Mouse (Mus musculus) megakaryocyte, embryonic 14.5 days (primary cell): Measurements from ENCODE around the gene Zcchc10.

Source experiments
- FLI1 ChIP-seq: IDR thresholded peaks from 2 replicates; pipeline ENCODE4 v1.6.1; 2012; ENCODE audit warnings: low read length, inconsistent platforms, mixed read lengths
- GATA1 ChIP-seq: IDR thresholded peaks from 3 replicates; pipeline ENCODE4 v1.6.1; 2012; ENCODE audit warnings: mixed read lengths, low read length, inconsistent platforms, borderline replicate concordance

DNA sequence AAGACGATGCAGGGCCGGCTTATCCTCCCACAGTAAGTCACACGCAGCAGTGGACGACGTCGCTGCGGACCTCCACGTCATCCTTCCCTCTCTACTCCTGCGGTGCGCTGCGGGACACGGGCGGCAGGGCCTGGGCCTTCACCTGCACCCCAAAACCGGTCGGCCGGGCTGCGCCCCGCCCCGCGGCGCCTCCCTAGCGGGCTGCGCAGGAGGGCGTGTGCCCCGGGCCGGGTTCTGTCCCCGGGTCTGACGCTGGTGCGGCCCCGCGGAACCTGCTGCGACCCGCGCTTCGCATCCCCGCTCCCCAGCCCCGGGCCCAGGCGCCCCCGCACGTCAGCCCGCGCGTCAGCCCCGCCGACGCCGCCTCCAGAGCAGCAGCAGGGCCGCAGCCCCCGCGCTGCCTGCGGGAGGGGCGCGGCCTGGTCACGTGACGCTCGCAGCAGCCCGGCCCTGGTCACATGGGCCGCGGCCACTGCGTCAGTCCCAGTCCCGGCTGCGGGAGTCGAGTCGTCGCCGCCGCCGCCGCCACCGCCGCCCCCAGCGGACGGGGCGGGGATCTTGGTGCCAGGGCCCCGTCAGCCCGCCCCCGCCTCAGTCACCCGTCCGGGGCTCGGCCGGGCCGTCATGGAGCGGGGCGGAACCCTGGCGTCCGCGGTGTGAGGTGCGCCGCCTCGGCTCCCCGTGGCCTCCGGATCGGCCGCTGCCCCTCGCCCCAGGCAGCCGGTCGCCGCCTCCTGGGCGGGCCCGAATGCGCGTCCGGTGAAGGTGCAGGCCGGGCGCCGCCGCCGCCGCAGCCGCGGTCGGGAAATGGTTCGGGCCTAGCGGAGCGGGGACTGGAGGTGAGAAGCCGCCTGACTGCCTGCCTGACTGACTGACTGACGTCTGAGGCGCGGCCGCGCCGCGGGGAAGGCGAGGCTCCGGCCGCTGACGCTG lies 26.1 kb downstream of the Zcchc10 start, which contains the start of gene Aff4:
- TF ChIP-seq FLI1: no peak
- no peak for TF ChIP-seq GATA1
